Comparison of ENCODE assay signal across 24 mouse cellular contexts in the genomic region with DNA sequence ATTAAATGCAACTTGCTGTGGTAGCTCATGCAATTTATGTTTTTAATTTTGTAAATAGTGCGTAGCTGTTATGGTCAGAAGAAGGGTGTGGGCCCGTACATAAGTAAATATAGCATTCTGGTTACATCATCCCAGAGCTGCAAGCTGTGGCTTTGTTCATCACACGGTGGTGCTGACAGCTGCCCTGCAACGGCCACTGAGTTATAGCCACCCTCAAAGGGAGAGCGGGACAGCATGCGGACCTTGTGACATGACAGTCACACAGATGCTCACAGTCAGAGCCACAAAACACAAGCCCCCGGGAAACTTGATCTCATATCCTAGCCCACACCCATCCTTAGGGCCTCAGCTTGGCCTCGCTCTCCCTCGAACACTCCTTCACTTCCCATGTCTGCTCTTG. TPM values are rescaled to one million over a fixed set of nuclear protein-coding genes. Genes with fewer than 3 reads are reported as not detected.
A peak's percentile ranks its signal among the peaks of the same experiment; 100 is the strongest.
DNase-seq lines count a peak whose midpoint lies in the region; ATAC-seq and TF ChIP-seq lines count a peak whose summit lies in the region.
"Had no signal": no experiment of that assay in that cellular context is flagged by ENCODE, and none has a peak within 500 bp of the region (broad histone marks: within the 10 kb centered on the region; RNA-seq: fewer than 3 reads in every experiment).

No protein-coding gene starts in this region.

- H3K4me2 ChIP-seq in heart, embryonic 12.5 days = peak overlapping the region; percentile 30
- no peak overlapping the region for H3K4me2 ChIP-seq in limb, embryonic 14.5 days (replicated peaks; ENCODE audit: low read depth, low read length, severe bottlenecking)
- H3K4me2 ChIP-seq: embryonic facial prominence, embryonic 12.5 days; forebrain, embryonic 13.5 days; heart, embryonic 15.5 days; hindbrain, embryonic 12.5 days had no signal

- H3K4me1 ChIP-seq in heart, embryonic 12.5 days (replicated peaks) = peaks cover 8% of the 10 kb centered on the region; the same call in 1 of the 2 replicates
- H3K4me1 ChIP-seq in limb, embryonic 14.5 days (ENCODE audit: control insufficient read depth, insufficient read depth, low read length) = no peaks in the 10 kb centered on the region
- no peaks in the 10 kb centered on the region for H3K4me1 ChIP-seq in limb, embryonic 10.5 days
- H3K4me1 ChIP-seq: embryonic facial prominence, embryonic 12.5 days; forebrain, embryonic 13.5 days; hindbrain, embryonic 12.5 days had no signal

- TF ChIP-seq POLR2A in limb, embryonic 14.5 days (IDR thresholded peaks at IDR 0.05; ENCODE audit: borderline replicate concordance, extremely low read depth, insufficient read depth, insufficient read length) = no peak

- no peak for ATAC-seq in heart, embryonic 12.5 days (ENCODE audit: insufficient number of reproducible peaks, low FRiP score)
- ATAC-seq in limb, embryonic 14.5 days (ENCODE audit: low FRiP score, low read depth) = 0 out of 2 replicates have a peak, but pooled peaks have one; percentile 62
- ATAC-seq: forebrain, embryonic 13.5 days; forebrain, postnatal 0 days; hindbrain, embryonic 16.5 days; inflammation-experienced regulatory T-cells, adult 6 months; intestine, postnatal 0 days had no signal

- no peak overlapping the region for H3K4me3 ChIP-seq in heart, embryonic 12.5 days
- no peak overlapping the region for H3K4me3 ChIP-seq in limb, embryonic 14.5 days (replicated peaks; ENCODE audit: low read length)
- H3K4me3 ChIP-seq in limb, embryonic 10.5 days = no peak overlapping the region
- H3K4me3 ChIP-seq: embryonic facial prominence, embryonic 12.5 days; forebrain, embryonic 13.5 days; gastrocnemius, adult 2 months; heart, embryonic 15.5 days; hindbrain, embryonic 12.5 days had no signal

- H3K9me3 ChIP-seq in heart, embryonic 12.5 days (replicated peaks) = no peaks in the 10 kb centered on the region
- H3K9me3 ChIP-seq in limb, embryonic 14.5 days (ENCODE audit: control insufficient read depth, low read length) = no peaks in the 10 kb centered on the region
- H3K9me3 ChIP-seq in limb, embryonic 10.5 days (replicated peaks) = no peaks in the 10 kb centered on the region
- H3K9me3 ChIP-seq: embryonic facial prominence, embryonic 12.5 days; forebrain, embryonic 13.5 days; heart, embryonic 15.5 days; hindbrain, embryonic 12.5 days had no signal

- H3K27ac ChIP-seq in heart, embryonic 12.5 days (ENCODE audit: poor library complexity, severe bottlenecking) = no peak overlapping the region
- H3K27ac ChIP-seq in limb, embryonic 14.5 days (replicated peaks; ENCODE audit: low read depth, low read length) = no peak overlapping the region
- no peak overlapping the region for H3K27ac ChIP-seq in limb, embryonic 10.5 days
- H3K27ac ChIP-seq: embryonic facial prominence, embryonic 12.5 days; forebrain, embryonic 13.5 days; gastrocnemius, adult 2 months; heart, embryonic 15.5 days; hindbrain, embryonic 12.5 days had no signal

- H3K9ac ChIP-seq in heart, embryonic 12.5 days = no peak overlapping the region
- H3K9ac ChIP-seq in limb, embryonic 14.5 days (ENCODE audit: low read depth, low read length, severe bottlenecking) = no peak overlapping the region
- H3K9ac ChIP-seq: embryonic facial prominence, embryonic 12.5 days; forebrain, embryonic 13.5 days; forebrain, postnatal 0 days; heart, embryonic 15.5 days; hindbrain, embryonic 12.5 days had no signal

- H3K36me3 ChIP-seq in heart, embryonic 12.5 days = no peaks in the 10 kb centered on the region
- no peaks in the 10 kb centered on the region for H3K36me3 ChIP-seq in limb, embryonic 14.5 days (ENCODE audit: control insufficient read depth, insufficient read depth, low read length)
- H3K36me3 ChIP-seq in limb, embryonic 10.5 days = no peaks in the 10 kb centered on the region
- H3K36me3 ChIP-seq: embryonic facial prominence, embryonic 12.5 days; heart, embryonic 15.5 days; hindbrain, embryonic 12.5 days had no signal

- no peaks in the 10 kb centered on the region for H3K27me3 ChIP-seq in heart, embryonic 12.5 days (replicated peaks)
- H3K27me3 ChIP-seq in limb, embryonic 14.5 days (ENCODE audit: control insufficient read depth, insufficient read depth, low read length) = no peaks in the 10 kb centered on the region
- H3K27me3 ChIP-seq in limb, embryonic 10.5 days (ENCODE audit: low read depth, poor library complexity, severe bottlenecking) = no peaks in the 10 kb centered on the region
- H3K27me3 ChIP-seq: embryonic facial prominence, embryonic 12.5 days; forebrain, embryonic 13.5 days; heart, embryonic 15.5 days; hindbrain, embryonic 12.5 days had no signal

- WGBS in heart, embryonic 12.5 days = 38% methylated on average over 9 of the region's 9 CpGs
- 61% methylated on average over 9 of the region's 9 CpGs for WGBS in limb, embryonic 14.5 days
- 77% methylated on average over 9 of the region's 9 CpGs for WGBS in limb, embryonic 10.5 days

- DNase-seq in heart, postnatal 4 days = no peak
- DNase-seq in limb, embryonic 14.5 days (ENCODE audit: low spot score) = peak; percentile 5
- DNase-seq in limb, embryonic 10.5 days (ENCODE audit: low spot score) = no peak
- peak; percentile 34 for DNase-seq in mesoderm, embryonic 11.5 days (ENCODE audit: low read depth, low spot score)
- no peak for DNase-seq in urinary bladder, postnatal 36 days (ENCODE audit: low spot score in 2 of 2)
- DNase-seq: adrenal gland, adult 2 months; adrenal gland, postnatal 25 days; cerebellum, adult 18-20 months; cerebellum, adult 9-11 months; cerebellum, postnatal 36 days; forebrain, postnatal 0 days; gastrocnemius, adult 2 months; gastrocnemius, postnatal 25 days had no signal

RNA-seq across cellular contexts. Expression of a gene that starts 30.6 kb away (rescaled TPM):
- not detected in 2 replicates for polyA plus RNA-seq in heart, embryonic 12.5 days (2016; fragmentation: Nextera tagmentation; extraction: Ambion mirVana)
- not detected for total RNA-seq in heart, postnatal 4 days (2021)
- not detected in 2 replicates for polyA plus RNA-seq in limb, embryonic 14.5 days (2012; rRNA removed)
- polyA plus RNA-seq in limb, embryonic 14.5 days (2014; fragmentation: Nextera tagmentation; extraction: Ambion mirVana) = not detected in 2 replicates
- not detected in 2 replicates for polyA plus RNA-seq in limb, embryonic 10.5 days (2016; fragmentation: Nextera tagmentation; extraction: Ambion mirVana)
- total RNA-seq: adrenal gland, adult 2 months; adrenal gland, postnatal 25 days; ES-E14; forebrain, postnatal 0 days; gastrocnemius, adult 2 months; gastrocnemius, postnatal 25 days; granulocyte monocyte progenitor cell, adult 5-6 weeks; heart, adult 8-10 months had no signal
- polyA plus RNA-seq: adrenal gland, adult 2 months; embryonic facial prominence, embryonic 12.5 days; forebrain, embryonic 13.5 days; forebrain, postnatal 0 days; heart, embryonic 15.5 days; hindbrain, embryonic 12.5 days; hindbrain, embryonic 16.5 days; inflammation-experienced regulatory T-cells, adult 6 months; intestine, postnatal 0 days had no signal

Comparison
In these comparisons a context has a peak if more than half of its experiments do, and no peak if none do; other contexts are left out.
1. DNase-seq: peak in limb, embryonic 14.5 days (single experiment) and mesoderm, embryonic 11.5 days (single experiment); none in heart, postnatal 4 days (single experiment), limb, embryonic 10.5 days (single experiment) and urinary bladder, postnatal 36 days (0 of 2).